Mouse (Mus musculus): ENCODE results near the gene Actn1. TPM values are rescaled to one million over a fixed set of nuclear protein-coding genes. Genes with fewer than 3 reads are reported as not detected.
"Not testable (repeated sequence)": the region's sequence is repeated elsewhere in the genome, so short reads cannot be mapped to it uniquely, and the experiment has no call there.

Actn1 gene
- 10 to 100 TPM; 69.2 to 77.9 TPM for total RNA-seq (2021)
- long read RNA-seq, partial matches to known transcripts = 0 of 13 reads
- long read RNA-seq, other reads (novel, unspliced or antisense) = 8 of 13 reads

GRCm38 (mm10) chr12:80260056-80260743 is at the start of gene Actn1:
TSS of gene Actn1 (minus strand) at chr12:80260371.
- peak; percentile 86 to 90 for DNase-seq (ENCODE audit: low spot score in 2 of 2)

DNA sequence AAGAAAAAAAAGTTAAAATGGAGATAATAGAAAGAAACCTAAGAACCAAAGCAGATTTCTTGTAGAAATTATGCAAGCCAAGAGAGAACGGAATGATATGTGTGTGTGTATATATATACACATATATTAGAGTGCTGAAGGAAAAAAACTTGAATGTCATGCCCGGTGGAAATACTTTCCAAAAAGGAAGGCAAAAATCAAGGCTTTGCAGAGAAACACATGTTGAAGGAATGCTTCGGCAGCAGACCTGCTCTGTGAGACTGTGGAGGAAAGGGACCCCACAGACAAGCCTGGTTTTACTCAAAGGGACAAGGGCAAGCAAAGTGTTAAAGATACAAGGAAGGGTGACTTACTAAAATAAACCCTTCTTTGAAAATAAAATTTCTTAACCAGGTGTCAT is 47.4 kb upstream of the Actn1 start:
- DNase-seq (ENCODE audit: low spot score in 2 of 2) = no peak

GRCm38 (mm10) chr12:80304518-80304917 is 44.3 kb upstream of the Actn1 start:
- DNase-seq (ENCODE audit: low spot score in 2 of 2) = no peak

DNA sequence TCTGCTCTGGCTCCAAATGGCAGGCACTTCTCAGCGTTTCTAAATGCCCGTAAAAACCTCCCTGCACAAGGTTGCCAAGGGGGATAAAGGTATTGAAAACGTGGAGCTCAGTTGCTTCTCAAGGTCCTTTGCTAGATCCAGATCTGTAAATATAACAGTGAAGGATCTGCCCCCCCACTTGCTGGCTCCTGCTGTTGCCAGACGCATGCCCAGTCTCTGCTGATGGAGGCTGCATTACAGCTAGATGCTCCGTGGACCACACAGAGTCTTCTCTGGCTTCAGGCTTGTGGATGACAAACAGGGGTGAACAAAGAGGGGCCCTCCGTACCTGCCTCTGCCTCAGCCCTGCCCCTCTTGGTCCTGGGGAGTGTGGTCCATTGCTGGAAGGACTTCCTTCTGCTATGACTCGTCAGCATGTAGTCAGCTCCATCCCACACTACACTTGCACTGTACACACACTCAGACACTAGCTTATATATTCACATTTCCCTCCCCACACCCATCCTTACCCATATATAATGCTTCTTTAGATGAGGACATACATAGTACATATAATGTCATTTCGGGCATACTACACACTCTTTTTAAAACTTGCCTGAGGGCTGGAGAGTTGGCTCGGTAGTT is 40.8 kb upstream of the Actn1 start:
- no peak for DNase-seq (ENCODE audit: low spot score in 2 of 2)

DNA sequence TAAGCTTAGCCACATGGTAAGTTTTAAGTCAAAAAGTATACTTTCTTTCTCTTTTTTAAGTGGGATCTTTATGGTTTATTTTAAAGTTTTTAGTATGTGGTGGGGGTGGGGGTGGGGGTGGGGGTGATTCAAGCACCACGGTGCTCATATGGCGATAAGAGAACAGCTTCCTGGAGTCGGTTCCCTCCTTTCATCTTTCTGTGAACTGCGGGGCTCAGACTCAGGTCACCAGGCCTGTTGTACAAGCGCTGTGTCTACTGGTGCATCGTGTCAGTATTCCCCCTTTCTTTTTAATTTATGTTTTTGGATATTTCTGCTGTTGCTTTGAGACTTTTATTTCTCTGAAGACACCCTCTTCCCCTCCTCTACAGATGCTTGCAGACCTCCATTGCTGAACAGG is 38.5 kb upstream of the Actn1 start:
- no peak for DNase-seq (ENCODE audit: low spot score in 2 of 2)

GRCm38 (mm10) chr12:80291895-80292435 is 31.8 kb upstream of the Actn1 start:
- no peak for DNase-seq (ENCODE audit: low spot score in 2 of 2)

DNA sequence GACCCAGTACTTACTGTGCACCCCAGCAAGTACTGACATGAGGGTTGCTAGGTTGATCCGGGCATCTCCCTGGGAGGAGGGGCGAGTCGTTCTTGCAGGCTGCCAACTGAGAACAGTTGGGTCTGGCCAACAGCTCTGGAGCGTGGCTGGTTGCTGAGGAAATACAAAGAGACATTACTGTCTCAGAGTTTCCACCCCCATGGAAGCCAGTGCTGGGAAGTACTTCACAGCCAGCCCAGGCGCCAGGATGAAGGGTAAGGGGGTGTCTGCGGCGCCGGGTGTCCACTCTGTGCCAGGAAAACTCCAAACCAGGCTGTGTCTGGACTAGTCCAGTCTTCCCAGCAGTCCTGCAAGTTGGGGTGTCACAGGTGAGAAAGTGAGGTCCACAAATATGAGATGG is 30.8 kb upstream of the Actn1 start:
- peak; percentile 16 to 43 for DNase-seq (ENCODE audit: low spot score in 2 of 2)

GRCm38 (mm10) chr12:80290483-80290882 is 30.3 kb upstream of the Actn1 start:
- DNase-seq (ENCODE audit: low spot score in 2 of 2) = no peak

DNA sequence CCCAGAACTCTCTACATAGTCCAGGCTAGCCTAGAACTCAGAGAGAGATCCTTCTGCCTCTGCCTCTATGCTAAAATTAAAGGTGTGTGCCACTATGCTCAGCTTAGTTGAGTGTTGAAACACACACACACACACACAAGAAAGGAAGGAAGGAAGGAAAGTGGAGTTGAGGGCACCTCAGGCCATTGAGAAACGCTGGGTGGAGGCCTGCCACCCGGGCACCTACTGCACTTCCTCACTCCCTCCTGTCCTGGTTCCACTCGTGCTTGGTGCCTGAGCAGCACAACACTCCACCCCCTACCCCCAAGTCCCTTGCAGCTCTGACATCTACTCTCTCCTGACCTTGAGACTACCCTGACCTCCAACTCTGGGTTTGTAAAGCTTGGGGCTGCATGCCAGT is 29.6 kb upstream of the Actn1 start:
- no peak for DNase-seq (ENCODE audit: low spot score in 2 of 2)

DNA sequence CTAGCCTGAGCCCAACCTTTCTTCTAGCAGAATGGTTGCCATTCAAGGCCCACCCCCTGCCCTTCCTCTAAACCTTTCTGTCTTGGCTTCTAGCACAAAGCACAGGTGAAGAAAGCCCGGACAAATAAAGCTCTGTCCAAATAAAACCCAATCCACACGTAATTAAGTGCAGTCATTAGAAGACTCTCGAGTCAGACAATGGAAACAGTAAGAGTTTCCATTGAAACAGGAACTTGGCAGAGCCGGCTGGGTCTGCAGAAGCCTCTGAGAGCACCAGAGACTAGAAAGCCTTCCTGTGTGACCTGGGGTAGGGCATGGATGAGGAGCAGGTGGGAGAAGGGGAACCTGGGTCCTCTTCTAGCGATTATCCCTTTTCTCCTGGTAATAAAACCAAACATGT is 25.7 kb upstream of the Actn1 start:
- no peak for DNase-seq (ENCODE audit: low spot score in 2 of 2)

DNA sequence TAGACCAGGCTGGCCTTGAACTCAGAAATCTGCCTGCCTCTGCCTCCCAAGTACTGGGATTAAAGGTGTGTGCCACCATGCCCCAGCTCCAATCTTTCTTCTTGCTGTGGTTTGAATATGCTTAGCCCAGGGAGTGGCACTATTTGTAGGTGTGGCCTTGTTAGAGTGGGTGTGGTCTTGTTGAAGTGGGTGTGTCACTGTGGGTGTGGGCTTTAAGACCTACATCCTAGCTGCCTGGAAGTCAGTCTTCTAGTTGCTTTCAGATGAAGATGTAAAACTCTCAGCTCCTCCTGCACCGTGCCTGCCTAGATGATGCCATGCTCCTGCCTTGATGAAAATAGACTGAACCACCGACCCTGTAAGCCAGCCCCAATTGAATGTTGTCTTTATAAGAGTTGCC is 24.1 kb upstream of the Actn1 start:
- DNase-seq (ENCODE audit: low spot score in 2 of 2) = not testable (repeated sequence)

- DNase-seq (ENCODE audit: low spot score in 2 of 2) = no peak
Measured at GRCm38 (mm10) chr12:80278866-80279265, 18.7 kb upstream of the Actn1 start.

- no peak for DNase-seq (ENCODE audit: low spot score in 2 of 2)
Measured at GRCm38 (mm10) chr12:80277428-80277827, 17.3 kb upstream of the Actn1 start.

GRCm38 (mm10) chr12:80275187-80275820 is 15.1 kb upstream of the Actn1 start:
- no peak for DNase-seq (ENCODE audit: low spot score in 2 of 2)

- DNase-seq (ENCODE audit: low spot score in 2 of 2) = peak in 1 of 2 experiments; percentile 32
Measured at GRCm38 (mm10) chr12:80273020-80273686, 13.0 kb upstream of the Actn1 start.

DNA sequence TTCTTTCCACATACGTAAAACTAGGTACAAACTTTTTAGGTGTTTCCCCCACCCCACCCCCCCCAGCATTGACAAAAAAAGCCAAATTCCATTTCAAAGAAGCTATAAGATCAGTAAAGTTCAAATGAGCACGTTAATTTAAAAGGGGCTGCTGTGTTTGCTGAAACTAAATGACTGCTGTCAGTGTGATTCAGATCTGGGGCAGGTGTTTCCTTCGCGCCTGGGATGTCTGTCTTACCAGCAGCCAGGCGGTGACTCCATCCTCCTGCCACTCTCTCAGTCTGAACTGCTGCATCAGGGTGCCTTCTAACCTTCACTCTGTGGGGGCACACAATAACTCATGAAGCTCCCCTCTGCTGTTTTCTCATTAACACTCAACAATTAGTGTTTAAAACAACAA is 11.6 kb upstream of the Actn1 start:
- no peak for DNase-seq (ENCODE audit: low spot score in 2 of 2)

DNA sequence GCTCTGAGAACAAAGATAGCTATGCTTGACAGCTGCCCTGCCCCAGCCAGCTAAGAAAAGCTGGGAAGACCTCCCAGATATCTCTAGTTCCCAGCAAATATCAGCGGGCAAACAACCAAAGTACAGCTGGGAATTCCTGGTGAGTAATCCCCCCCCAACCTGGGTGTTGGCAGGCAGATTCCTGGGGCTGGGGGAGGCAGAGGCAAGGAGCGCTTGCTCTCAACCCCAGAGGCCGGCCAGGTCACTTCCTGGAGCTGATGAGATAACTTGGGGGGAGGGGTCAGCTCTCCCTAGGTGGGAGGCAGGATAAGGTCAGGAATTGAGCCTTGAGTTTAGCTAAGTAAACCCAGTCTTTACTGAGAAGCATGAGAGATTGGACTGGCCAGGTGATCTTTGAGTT is 10.8 kb upstream of the Actn1 start:
- DNase-seq (ENCODE audit: low spot score in 2 of 2) = no peak

DNA sequence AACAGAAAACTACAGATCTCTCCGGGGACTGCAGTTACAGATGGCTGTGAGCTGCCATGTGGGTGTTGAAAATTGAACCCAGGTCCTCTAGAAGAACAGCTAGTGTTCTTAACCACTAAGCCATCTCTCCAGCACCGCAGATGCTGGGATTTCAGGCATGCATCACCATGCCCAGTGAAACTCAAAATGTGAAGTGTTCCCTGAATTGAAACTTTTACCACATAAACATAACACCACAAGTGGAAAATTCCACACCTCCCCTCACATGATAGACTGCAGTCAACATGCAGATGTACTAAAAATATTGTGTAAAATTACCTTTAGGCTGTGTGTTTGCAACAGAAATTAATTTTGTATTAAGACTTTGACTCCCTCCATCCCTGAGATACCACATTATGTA is 9.1 kb upstream of the Actn1 start:
- DNase-seq (ENCODE audit: low spot score in 2 of 2) = no peak

- DNase-seq (ENCODE audit: low spot score in 2 of 2) = no peak
Measured at GRCm38 (mm10) chr12:80267962-80268361, 7.8 kb upstream of the Actn1 start.

GRCm38 (mm10) chr12:80264388-80264787 is 4.2 kb upstream of the Actn1 start:
- DNase-seq (ENCODE audit: low spot score in 2 of 2) = not testable (repeated sequence)
